In the genomic region with DNA sequence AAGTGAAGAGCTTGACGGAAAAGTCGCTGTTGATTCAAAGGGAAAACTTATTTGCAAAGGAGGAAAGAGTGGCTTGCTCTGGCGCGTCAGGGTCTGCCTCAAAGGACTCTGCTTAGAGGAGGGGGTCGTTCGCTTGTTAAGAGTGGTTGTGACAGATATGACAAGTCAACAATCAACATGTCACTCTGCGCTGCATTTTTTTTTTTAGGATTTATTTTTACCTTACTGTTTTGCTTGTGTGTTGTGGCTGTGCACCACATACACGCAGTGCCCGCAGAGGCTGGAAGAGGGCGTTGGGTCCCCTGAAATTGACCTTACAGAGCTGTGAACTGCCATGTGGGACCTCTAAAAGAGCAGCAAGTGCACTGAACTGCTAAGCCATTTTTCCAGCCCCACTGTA, we compare ENCODE assay signal across 8 mouse cellular contexts. TPM values are rescaled to one million over a fixed set of nuclear protein-coding genes. Genes with fewer than 3 reads are reported as not detected.
DNase-seq lines count a peak whose midpoint lies in the region; ATAC-seq and TF ChIP-seq lines count a peak whose summit lies in the region.

No protein-coding gene starts in this region.

- peak; percentile 25 for TF ChIP-seq CTCF in lung, embryonic 14.5 days (IDR thresholded peaks at IDR 0.05; ENCODE audit: low read depth)
- peak; percentile 15; the same call in 1 of the 2 replicates for TF ChIP-seq CTCF in bone marrow macrophage, adult 2 months (IDR thresholded peaks at IDR 0.05; ENCODE audit: low read depth, low read length)

- ATAC-seq in lung, embryonic 14.5 days (ENCODE audit: insufficient read depth), result peak; percentile 57
- peak; percentile 59 for ATAC-seq in heart, embryonic 16.5 days (replicated peaks; ENCODE audit: extremely low read depth, insufficient read depth, low FRiP score)
- peak; percentile 55 for ATAC-seq in liver, embryonic 13.5 days (ENCODE audit: low read depth)
- ATAC-seq in stomach, embryonic 15.5 days (ENCODE audit: insufficient read depth, low FRiP score, low read depth), result peak; percentile 45

- intact Hi-C loops in left cerebral cortex, postnatal 10 days (cut with DNase I), result loop anchor here (5.0 kb wide), 1 partner anchor 92 kb away; a partner anchor contains a TSS

- no peak overlapping the region for H3K27ac ChIP-seq in lung, embryonic 14.5 days (ENCODE audit: low read depth)
- no peak overlapping the region for H3K27ac ChIP-seq in bone marrow macrophage, adult 2 months (ENCODE audit: insufficient read depth, low read depth, low read length)
- peak overlapping the region; percentile 43; the same call in 1 of the 2 replicates for H3K27ac ChIP-seq in heart, embryonic 16.5 days (ENCODE audit: low read length)
- H3K27ac ChIP-seq in liver, embryonic 13.5 days, result 0 out of 2 replicates have a peak overlapping the region, but pooled peaks have one; percentile 64
- no peak overlapping the region for H3K27ac ChIP-seq in stomach, embryonic 15.5 days

- H3K4me2 ChIP-seq in lung, embryonic 14.5 days, result peak overlapping the region; percentile 81
- peak overlapping the region; percentile 83 for H3K4me2 ChIP-seq in heart, embryonic 16.5 days (ENCODE audit: low read depth, low read length)
- H3K4me2 ChIP-seq in liver, embryonic 13.5 days, result peak overlapping the region; percentile 86
- H3K4me2 ChIP-seq in stomach, embryonic 15.5 days, result peak overlapping the region; percentile 65

- H3K27me3 ChIP-seq in lung, embryonic 14.5 days (ENCODE audit: insufficient read depth, low read length), result no peaks in the 10 kb centered on the region
- H3K27me3 ChIP-seq in heart, embryonic 16.5 days (ENCODE audit: control insufficient read depth, insufficient read depth, low read length), result no peaks in the 10 kb centered on the region
- no peaks in the 10 kb centered on the region for H3K27me3 ChIP-seq in liver, embryonic 13.5 days
- no peaks in the 10 kb centered on the region for H3K27me3 ChIP-seq in stomach, embryonic 15.5 days (replicated peaks)

- DNase-seq in lung, embryonic 14.5 days, result peak; percentile 24
- no peak for DNase-seq in lung, postnatal 25 days (ENCODE audit: low spot score)
- peak; percentile 18 for DNase-seq in liver, embryonic 13.5 days
- no peak for DNase-seq in left cerebral cortex, postnatal 10 days (ENCODE audit: extremely low spot score in 1 of 2, low spot score in 2 of 2)
- no peak for DNase-seq in cerebellum, postnatal 4 days (ENCODE audit: low spot score in 2 of 2)

- H3K36me3 ChIP-seq in lung, embryonic 14.5 days (ENCODE audit: insufficient read depth), result peaks cover 34% of the 10 kb centered on the region
- peaks cover 25% of the 10 kb centered on the region for H3K36me3 ChIP-seq in heart, embryonic 16.5 days (ENCODE audit: control insufficient read depth, insufficient read depth)
- H3K36me3 ChIP-seq in liver, embryonic 13.5 days, result peaks cover 44% of the 10 kb centered on the region
- H3K36me3 ChIP-seq in stomach, embryonic 15.5 days, result peaks cover 15% of the 10 kb centered on the region

- WGBS in lung, embryonic 14.5 days, result 4% methylated on average over 10 of the region's 10 CpGs
- 5% methylated on average over 10 of the region's 10 CpGs for WGBS in heart, embryonic 16.5 days
- WGBS in liver, embryonic 13.5 days (ENCODE audit: insufficient replicate concordance), result 2% methylated on average over 10 of the region's 10 CpGs
- WGBS in stomach, embryonic 15.5 days, result 7% methylated on average over 10 of the region's 10 CpGs

- no peak for TF ChIP-seq POLR2A in bone marrow macrophage, adult 2 months (IDR thresholded peaks at IDR 0.05; ENCODE audit: borderline replicate concordance, low read depth, low read length)

- H3K4me3 ChIP-seq in lung, embryonic 14.5 days (ENCODE audit: low read depth, low read length), result peak overlapping the region; percentile 75
- peak overlapping the region; percentile 84 for H3K4me3 ChIP-seq in bone marrow macrophage, adult 2 months (ENCODE audit: insufficient read depth, low read length)
- peak overlapping the region; percentile 90 for H3K4me3 ChIP-seq in heart, embryonic 16.5 days (ENCODE audit: low read length)
- H3K4me3 ChIP-seq in liver, embryonic 13.5 days (replicated peaks), result peak overlapping the region; percentile 90
- peak overlapping the region; percentile 77 for H3K4me3 ChIP-seq in stomach, embryonic 15.5 days (replicated peaks)

- H3K4me1 ChIP-seq in lung, embryonic 14.5 days (ENCODE audit: insufficient read depth), result peaks cover 5% of the 10 kb centered on the region; the same call in 1 of the 2 replicates
- H3K4me1 ChIP-seq in bone marrow macrophage, adult 2 months (ENCODE audit: control insufficient read depth, insufficient read depth, low read length), result peaks cover 9% of the 10 kb centered on the region; the same call in 1 of the 2 replicates
- H3K4me1 ChIP-seq in heart, embryonic 16.5 days (ENCODE audit: control insufficient read depth, insufficient read depth, low read length), result peaks cover 11% of the 10 kb centered on the region
- H3K4me1 ChIP-seq in liver, embryonic 13.5 days (replicated peaks), result peaks cover 36% of the 10 kb centered on the region
- 0 out of 2 replicates have a peak, but pooled peaks cover 7% of the 10 kb centered on the region for H3K4me1 ChIP-seq in stomach, embryonic 15.5 days

- H3K9ac ChIP-seq in lung, embryonic 14.5 days, result peak overlapping the region; percentile 80
- H3K9ac ChIP-seq in heart, embryonic 16.5 days (ENCODE audit: low read length), result peak overlapping the region; percentile 90
- peak overlapping the region; percentile 91 for H3K9ac ChIP-seq in liver, embryonic 13.5 days
- H3K9ac ChIP-seq in stomach, embryonic 15.5 days, result no peak overlapping the region

- no peaks in the 10 kb centered on the region for H3K9me3 ChIP-seq in lung, embryonic 14.5 days (ENCODE audit: low read depth, low read length)
- peaks cover 5% of the 10 kb centered on the region for H3K9me3 ChIP-seq in heart, embryonic 16.5 days (replicated peaks; ENCODE audit: control insufficient read depth, low read length)
- H3K9me3 ChIP-seq in liver, embryonic 13.5 days (replicated peaks), result no peaks in the 10 kb centered on the region
- H3K9me3 ChIP-seq in stomach, embryonic 15.5 days, result no peaks in the 10 kb centered on the region

RNA-seq across cellular contexts. Expression of a gene that starts 0.3 kb away (rescaled TPM):
- polyA plus RNA-seq in lung, embryonic 14.5 days (2014; fragmentation: Nextera tagmentation; extraction: Ambion mirVana), result 71.6 and 73.1 TPM in 2 replicates
- 48.5 and 58.0 TPM in 2 replicates for polyA plus RNA-seq in bone marrow macrophage, adult 2 months (2012; ENCODE audit: insufficient read depth, insufficient read length, missing spikeins)
- 83.1 and 87.0 TPM in 2 replicates for polyA plus RNA-seq in heart, embryonic 16.5 days (2015; fragmentation: Nextera tagmentation; extraction: Ambion mirVana)
- 64.2 and 70.9 TPM in 2 replicates for polyA plus RNA-seq in liver, embryonic 13.5 days (2015; fragmentation: Nextera tagmentation; extraction: Ambion mirVana)
- polyA plus RNA-seq in stomach, embryonic 15.5 days (2015; fragmentation: Nextera tagmentation; extraction: Ambion mirVana), result 88.7 and 94.8 TPM in 2 replicates
- total RNA-seq in left cerebral cortex, postnatal 10 days (2021), result 10 to 100 TPM; 49.9 to 53.2 TPM

RNA-seq across cellular contexts. Expression of a gene that starts 30.5 kb away (rescaled TPM):
- polyA plus RNA-seq in lung, embryonic 14.5 days (2014; fragmentation: Nextera tagmentation; extraction: Ambion mirVana), result 18.5 and 19.9 TPM in 2 replicates
- 13.2 and 17.0 TPM in 2 replicates for polyA plus RNA-seq in bone marrow macrophage, adult 2 months (2012; ENCODE audit: insufficient read depth, insufficient read length, missing spikeins)
- 12.9 and 13.9 TPM in 2 replicates for polyA plus RNA-seq in heart, embryonic 16.5 days (2015; fragmentation: Nextera tagmentation; extraction: Ambion mirVana)
- polyA plus RNA-seq in liver, embryonic 13.5 days (2015; fragmentation: Nextera tagmentation; extraction: Ambion mirVana), result 8.9 and 12.3 TPM in 2 replicates
- polyA plus RNA-seq in stomach, embryonic 15.5 days (2015; fragmentation: Nextera tagmentation; extraction: Ambion mirVana), result 24.1 and 24.6 TPM in 2 replicates
- 10 to 100 TPM; 33.7 to 36.0 TPM for total RNA-seq in left cerebral cortex, postnatal 10 days (2021)

Comparison
In these comparisons a context has a peak if more than half of its experiments do, and no peak if none do; other contexts are left out.
1. DNase-seq: peak in lung, embryonic 14.5 days (single experiment) and liver, embryonic 13.5 days (single experiment); none in lung, postnatal 25 days (single experiment), left cerebral cortex, postnatal 10 days (0 of 2) and cerebellum, postnatal 4 days (0 of 2).
2. H3K27ac ChIP-seq: peak in heart, embryonic 16.5 days (single experiment) and liver, embryonic 13.5 days (single experiment); none in lung, embryonic 14.5 days (single experiment), bone marrow macrophage, adult 2 months (single experiment) and stomach, embryonic 15.5 days (single experiment).
3. Peak in every context shown above with its lines, with median percentiles within 50 percentile points of each other: ATAC-seq, H3K4me2 ChIP-seq and H3K4me3 ChIP-seq.